Mouse (Mus musculus) layer of hippocampus, adult 2 months (tissue): Measurements from ENCODE around the gene Zfp354b. TPM values are rescaled to one million over a fixed set of nuclear protein-coding genes. Genes with fewer than 3 reads are reported as not detected.

Experiments
- DNase-seq, 2 experiments: peaks; one replicate each; pipeline ENCODE4 v3.0.0; 2022; ENCODE audit warnings: low spot score in 2 of 2
- H3K27ac ChIP-seq: fragments of 200-600 bp; 2 replicates; pipeline ENCODE4 v1.8.1; 2022
- H3K4me3 ChIP-seq: fragments of 200-600 bp; 2 replicates; pipeline ENCODE4 v1.8.1; 2022; ENCODE audit warnings: mild to moderate bottlenecking
- CTCF ChIP-seq: fragments of 200-600 bp; conservative IDR thresholded peaks from 2 replicates; pipeline ENCODE4 v1.8.1; 2022; ENCODE audit warnings: antibody characterized with exemption, mild to moderate bottlenecking, moderate library complexity
- long read RNA-seq, 2 experiments: library from polyadenylated mRNA; stranded (forward); transcript quantifications; one replicate each; pipeline ENCODE4 v2.0.0; 2021; ENCODE audit warnings: borderline mapping rate in 2 of 2
- total RNA-seq, 2 experiments: library from RNA; stranded (reverse); gene quantifications; 2 replicates each; pipeline ENCODE4 v1.2.3; 2021

Zfp354b gene
- 1 to 10 TPM; 6.3 to 8.1 TPM for total RNA-seq
- long read RNA-seq, experiment 1, partial matches to known transcripts, result 1 of 1 reads
- long read RNA-seq, experiment 1, other reads (novel, unspliced or antisense), result 0 of 1 reads
- long read RNA-seq, experiment 2, partial matches to known transcripts, result 0 of 2 reads
- long read RNA-seq, experiment 2, other reads (novel, unspliced or antisense), result 0 of 2 reads

DNA sequence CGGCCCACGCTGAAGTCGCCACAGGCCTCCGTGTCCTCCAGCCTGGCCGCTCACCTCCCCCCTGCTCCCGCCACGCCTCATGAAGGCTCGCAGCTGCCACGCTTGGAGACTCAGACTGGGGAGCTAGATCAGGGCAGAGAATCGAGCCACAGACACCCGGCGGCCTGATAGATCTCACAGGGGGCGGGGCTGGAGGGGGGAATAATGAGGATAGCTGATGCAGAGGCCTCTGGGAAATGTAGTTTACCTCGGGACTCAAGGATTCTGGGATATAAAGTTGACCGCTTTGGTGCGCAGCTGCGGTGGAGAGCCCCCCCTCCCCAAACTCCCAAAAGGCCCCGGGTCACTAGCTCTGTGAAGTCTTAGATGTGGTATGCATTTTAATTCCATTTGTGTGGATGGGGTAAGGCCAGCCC lies at the start of gene Zfp354b:
Zfp354b (minus strand) TSS at position 183 of the 416 bp plus-strand sequence.
- TF ChIP-seq CTCF, result no peak
- peak; percentile 85 to 91 for DNase-seq
- H3K4me3 ChIP-seq, result peak within 1 kb of the TSS; percentile 91
- peak within 1 kb of the TSS; percentile 97 for H3K27ac ChIP-seq

DNA sequence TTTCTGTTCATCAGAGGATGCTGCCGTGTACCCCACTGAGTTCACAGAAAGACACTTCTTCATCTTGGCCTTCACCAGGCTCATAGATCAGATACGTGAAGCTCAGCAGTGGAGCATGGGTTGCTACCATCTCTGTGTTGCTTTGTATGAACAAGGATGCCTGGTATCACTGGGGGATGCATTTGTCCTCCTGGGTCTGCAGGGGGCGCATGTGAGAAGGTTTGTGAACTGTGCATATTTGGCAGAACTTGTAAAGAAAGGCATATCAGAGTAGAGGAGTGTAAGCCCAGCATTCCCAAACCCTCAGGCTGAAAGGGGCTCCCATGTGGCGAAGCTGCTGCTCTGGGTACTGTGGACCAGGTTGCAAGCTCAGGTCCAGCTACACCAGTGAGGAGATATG lies 45.8 kb upstream of the Zfp354b start:
- H3K4me3 ChIP-seq, result no peak overlapping the region
- DNase-seq, result no peak
- H3K27ac ChIP-seq, result no peak overlapping the region
- TF ChIP-seq CTCF, result peak; percentile 47

DNA sequence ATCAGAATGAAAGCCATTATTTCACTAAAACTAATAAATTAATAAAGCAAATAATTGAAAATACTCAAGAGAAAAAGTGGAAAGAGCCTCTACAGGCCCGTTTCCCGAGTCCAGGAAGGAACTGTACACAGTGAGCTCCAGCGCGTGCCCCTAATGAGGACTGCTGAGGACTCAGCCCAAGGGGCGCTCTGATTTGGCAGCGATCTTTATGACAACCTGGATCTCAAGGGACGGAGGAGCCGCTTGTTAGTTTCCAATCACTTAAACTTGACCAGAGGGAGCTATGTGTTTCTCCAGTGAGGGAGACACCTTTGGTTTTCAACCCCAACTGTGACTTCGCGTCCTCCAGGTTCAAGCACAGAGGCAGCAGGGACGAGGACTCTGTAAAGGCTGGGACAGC lies 34.8 kb upstream of the Zfp354b start, which contains the start of gene Olfr1378:
Olfr1378 (plus strand) TSS at position 301 of the 400 bp plus-strand sequence.
- no peak for DNase-seq
- TF ChIP-seq CTCF, result no peak

DNA sequence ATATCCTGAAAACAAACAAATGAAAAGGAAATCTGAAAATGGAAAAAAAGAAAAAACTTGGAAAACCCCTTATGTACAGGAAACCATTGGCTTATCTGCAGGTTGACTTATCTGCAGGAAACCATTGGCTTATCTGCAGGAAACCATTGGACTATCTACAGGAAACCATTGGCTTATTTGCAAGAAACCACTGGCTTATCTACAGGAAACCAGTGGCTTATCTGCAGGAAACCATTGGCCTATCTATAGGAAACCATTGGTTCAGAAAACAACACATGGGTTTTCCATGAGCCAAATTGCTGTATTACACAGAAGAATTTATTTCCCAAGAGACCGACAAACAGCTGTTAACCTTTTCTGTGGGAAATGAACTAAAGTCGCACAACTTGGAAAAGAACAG lies 33.5 kb upstream of the Zfp354b start:
- H3K4me3 ChIP-seq, result no peak overlapping the region
- TF ChIP-seq CTCF, result no peak
- DNase-seq, result no peak
- no peak overlapping the region for H3K27ac ChIP-seq

More for the DNA sequence above, 34.8 kb upstream of the Zfp354b start, which contains the start of gene Olfr1378:
- H3K4me3 ChIP-seq, result no peak within 1 kb of the TSS
- H3K27ac ChIP-seq, result no peak within 1 kb of the TSS

- Histone ChIP-seq H3K27ac (no peak within 1 kb of the TSS), H3K4me3 (no peak within 1 kb of the TSS)
- TF ChIP-seq CTCF, result no peak
- DNase-seq, result no peak
Observed at GRCm38 (mm10) chr11:50953665-50954064, 22.2 kb upstream of the Zfp354b start, which contains the start of gene Prop1. Gene Prop1 (minus strand): TSS chr11:50953765.

- Histone ChIP-seq H3K27ac (no peak overlapping the region), H3K4me3 (no peak overlapping the region)
- TF ChIP-seq CTCF, result no peak
- DNase-seq, result no peak
Observed at GRCm38 (mm10) chr11:50952290-50952689, 20.9 kb upstream of the Zfp354b start.

DNA sequence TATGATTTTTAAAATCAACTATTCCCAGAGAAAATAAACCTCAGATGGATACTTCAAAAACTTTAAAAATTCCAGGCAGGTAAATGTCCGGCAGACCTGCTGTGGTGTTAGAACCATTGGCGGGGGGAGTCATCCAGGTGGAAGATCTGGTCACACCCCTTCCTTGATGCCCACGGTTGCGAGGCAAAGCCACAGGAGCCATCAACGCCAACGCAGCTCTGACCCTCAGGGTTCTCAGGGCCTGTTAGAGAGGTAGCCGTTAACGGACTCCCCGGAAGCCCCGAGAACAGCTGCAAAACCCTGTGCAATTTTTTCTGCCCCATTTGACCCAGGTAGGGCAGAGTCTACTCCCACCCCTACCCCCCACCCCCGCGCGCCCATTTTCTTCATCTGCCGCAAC lies 12.1 kb upstream of the Zfp354b start, which contains the start of gene 4933414I15Rik:
4933414I15Rik (minus strand) TSS at position 260 of the 400 bp plus-strand sequence.
- H3K27ac ChIP-seq, result no peak within 1 kb of the TSS
- H3K4me3 ChIP-seq, result no peak within 1 kb of the TSS
- TF ChIP-seq CTCF, result no peak
- DNase-seq, result no peak

GRCm38 (mm10) chr11:50942386-50942785 lies 11.0 kb upstream of the Zfp354b start:
- DNase-seq, result no peak
- no peak for TF ChIP-seq CTCF

DNA sequence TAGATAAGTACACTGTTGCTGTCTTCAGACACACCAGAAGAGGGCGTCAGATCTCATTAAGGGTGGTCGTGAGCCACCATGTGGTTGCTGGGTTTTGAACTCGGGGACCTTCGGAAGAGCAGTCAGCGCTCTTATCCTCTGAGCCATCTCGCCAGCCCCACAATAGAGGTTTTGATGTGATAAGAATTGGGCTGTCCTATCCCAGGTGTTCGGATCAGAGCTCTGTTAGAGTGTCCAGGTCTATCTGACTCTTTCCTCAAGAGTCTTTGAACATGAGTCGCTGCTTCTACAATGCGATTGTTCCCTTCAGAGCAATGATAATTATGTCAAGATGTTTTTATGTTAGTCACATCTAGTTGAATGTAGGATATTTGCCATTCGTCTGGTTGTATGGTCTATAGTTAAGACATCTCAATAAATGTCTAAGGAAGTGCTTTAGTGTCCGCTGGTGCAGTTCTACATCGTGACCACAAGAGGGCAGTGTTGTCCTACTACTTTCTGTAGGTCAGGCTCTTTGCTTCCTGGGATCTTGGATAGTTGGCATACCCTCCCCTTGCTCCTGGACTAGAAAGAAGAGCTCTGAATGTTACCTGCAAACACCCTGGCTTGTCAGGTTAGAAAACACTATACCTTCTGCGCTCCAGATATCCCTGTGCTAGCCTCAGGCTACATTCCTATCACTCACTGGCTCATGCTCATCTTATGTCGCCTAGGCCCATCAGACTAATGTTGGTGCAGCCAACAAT lies 8.4 kb upstream of the Zfp354b start:
- Histone ChIP-seq H3K27ac (no peak overlapping the region), H3K4me3 (no peak overlapping the region)
- TF ChIP-seq CTCF, result peak; percentile 89
- peak in 1 of 2 experiments; percentile 35 for DNase-seq

More at GRCm38 (mm10) chr11:50942386-50942785, 11.0 kb upstream of the Zfp354b start:
- Histone ChIP-seq H3K27ac (no peak overlapping the region), H3K4me3 (no peak overlapping the region)

DNA sequence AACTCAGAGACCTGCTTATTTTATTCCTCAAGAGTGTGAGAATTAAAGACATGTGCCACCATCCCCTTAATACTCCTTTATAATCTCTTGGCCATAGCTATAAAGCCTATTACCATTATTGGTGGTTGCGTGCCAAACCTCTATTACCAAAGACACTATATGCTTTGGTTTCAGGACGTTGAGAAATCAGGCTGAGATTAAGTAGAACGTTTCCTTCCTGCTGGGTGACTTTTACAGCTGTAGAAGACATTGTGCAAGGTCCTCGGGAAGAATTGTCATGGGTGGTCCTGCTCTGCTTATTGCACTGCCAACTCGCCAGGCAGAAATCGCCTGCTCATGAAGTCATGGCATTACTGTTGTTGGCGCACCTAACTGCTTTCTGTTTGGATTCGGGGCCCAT lies 7.0 kb upstream of the Zfp354b start:
- no peak for TF ChIP-seq CTCF
- Histone ChIP-seq H3K27ac (no peak overlapping the region), H3K4me3 (no peak overlapping the region)
- no peak for DNase-seq

DNA sequence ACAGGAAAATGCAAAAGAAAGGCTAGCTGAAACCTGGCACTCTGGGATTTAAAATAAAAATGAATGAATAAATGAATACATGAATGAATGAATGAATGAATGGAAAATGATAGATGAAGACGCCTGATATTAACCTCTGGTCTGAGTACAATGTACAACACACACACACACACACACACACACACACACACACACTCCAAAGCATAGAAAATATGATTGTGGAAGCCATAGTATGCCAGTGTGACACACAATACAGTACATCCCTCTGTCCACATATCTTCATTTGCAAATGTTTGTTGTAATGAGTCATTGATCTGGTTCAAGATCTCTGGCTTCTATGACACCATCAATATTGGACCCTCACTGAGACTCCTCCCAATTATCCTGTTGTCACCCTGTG lies 607 bp upstream of the Zfp354b start:
- Histone ChIP-seq H3K4me3 (peak overlapping the region; percentile 91), H3K27ac (peak overlapping the region; percentile 97)
- TF ChIP-seq CTCF, result no peak
- DNase-seq, result no peak

- DNase-seq, result peak in 1 of 2 experiments; percentile 17
- Histone ChIP-seq H3K4me3 (peak overlapping the region; percentile 91), H3K27ac (peak overlapping the region; percentile 97)
- no peak for TF ChIP-seq CTCF
Observed at GRCm38 (mm10) chr11:50931021-50931420, 412 bp downstream of the Zfp354b start.

- H3K27ac ChIP-seq, result peak overlapping the region; percentile 97
- peak overlapping the region; percentile 91 for H3K4me3 ChIP-seq
- DNase-seq, result no peak
- TF ChIP-seq CTCF, result no peak
Observed at GRCm38 (mm10) chr11:50930469-50931014, 891 bp downstream of the Zfp354b start.
